In genomic region chr13:114065012-114065411, GRCm38 (mm10) we compare ENCODE assay signal across 15 mouse cellular contexts.
"Had no signal": no experiment of that assay in that cellular context is flagged by ENCODE, and none has a peak within 500 bp of the region (broad histone marks: within the 10 kb centered on the region; RNA-seq: fewer than 3 reads in every experiment).

No protein-coding gene starts in this region.

- H3K4me2 ChIP-seq: intestine, embryonic 15.5 days; stomach, embryonic 15.5 days had no signal

- H3K27ac ChIP-seq: intestine, embryonic 15.5 days; kidney, postnatal 0 days; layer of hippocampus, adult 2 months; left cerebral cortex, adult 2 months; stomach, embryonic 15.5 days had no signal

- DNase-seq: kidney, adult 2 months; kidney, postnatal 25 days; layer of hippocampus, adult 9-11 months; lung, adult 2 months; lung, postnatal 14 days; lung, postnatal 4 days; midbrain, embryonic 14.5 days; right cerebral cortex, postnatal 4 days; thymus, postnatal 25 days had no signal

- ATAC-seq: hindbrain, embryonic 16.5 days; intestine, embryonic 15.5 days had no signal

- H3K27me3 ChIP-seq: intestine, embryonic 15.5 days; stomach, embryonic 15.5 days had no signal

- H3K9ac ChIP-seq: intestine, embryonic 15.5 days; stomach, embryonic 15.5 days had no signal

- H3K4me3 ChIP-seq: intestine, embryonic 15.5 days; layer of hippocampus, adult 2 months; left cerebral cortex, adult 2 months; stomach, embryonic 15.5 days had no signal

- H3K36me3 ChIP-seq: intestine, embryonic 15.5 days; stomach, embryonic 15.5 days had no signal

- H3K4me1 ChIP-seq: intestine, embryonic 15.5 days; stomach, embryonic 15.5 days had no signal

- H3K9me3 ChIP-seq: intestine, embryonic 15.5 days; stomach, embryonic 15.5 days had no signal
